Mouse (Mus musculus) hindlimb bud, embryonic 11.5 days (tissue): ENCODE results near the gene Srcin1.

Experiments used
- DNase-seq: peaks from one replicate; pipeline ENCODE4 v3.0.0-alpha.2; 2012; ENCODE audit warnings: low read depth, low spot score; ENCODE audit errors: extremely low spot score

Srcin1 gene

GRCm38 (mm10) chr11:97556569-97557408 lies 19.2 kb downstream of the Srcin1 start:
- no peak for DNase-seq

GRCm38 (mm10) chr11:97555144-97555543 lies 20.8 kb downstream of the Srcin1 start:
- DNase-seq, result no peak

GRCm38 (mm10) chr11:97552151-97552550 lies 23.8 kb downstream of the Srcin1 start:
- no peak for DNase-seq

GRCm38 (mm10) chr11:97548757-97549156 lies 27.2 kb downstream of the Srcin1 start:
- DNase-seq, result no peak

- DNase-seq, result no peak
These were observed 27.9 kb downstream of the Srcin1 start for GRCm38 (mm10) chr11:97547957-97548706.

GRCm38 (mm10) chr11:97546804-97547411 lies 29.1 kb downstream of the Srcin1 start:
- no peak for DNase-seq

GRCm38 (mm10) chr11:97545808-97546560 lies 30.0 kb downstream of the Srcin1 start:
- no peak for DNase-seq

GRCm38 (mm10) chr11:97543883-97544282 lies 32.1 kb downstream of the Srcin1 start:
- no peak for DNase-seq

GRCm38 (mm10) chr11:97543181-97543733 lies 32.7 kb downstream of the Srcin1 start:
- no peak for DNase-seq

- DNase-seq, result no peak
These were observed 33.5 kb downstream of the Srcin1 start for GRCm38 (mm10) chr11:97542171-97543150.

- no peak for DNase-seq
These were observed 35.4 kb downstream of the Srcin1 start for GRCm38 (mm10) chr11:97540604-97541003.

GRCm38 (mm10) chr11:97540136-97540535 lies 35.9 kb downstream of the Srcin1 start:
- DNase-seq, result no peak

GRCm38 (mm10) chr11:97539622-97540021 lies 36.4 kb downstream of the Srcin1 start:
- DNase-seq, result no peak

GRCm38 (mm10) chr11:97537580-97538089 lies 38.4 kb downstream of the Srcin1 start:
- no peak for DNase-seq

- DNase-seq, result no peak
These were observed 39.0 kb downstream of the Srcin1 start for GRCm38 (mm10) chr11:97536835-97537579.

- DNase-seq, result no peak
These were observed 39.8 kb downstream of the Srcin1 start for GRCm38 (mm10) chr11:97536083-97536747.

GRCm38 (mm10) chr11:97535660-97536059 lies 40.3 kb downstream of the Srcin1 start:
- no peak for DNase-seq

- DNase-seq, result no peak
These were observed 40.7 kb downstream of the Srcin1 start for GRCm38 (mm10) chr11:97535308-97535630.
